Mouse (Mus musculus) MEL (cell line): ENCODE measurements at regions not wholly inside any gene's neighbourhood (a gene's known extent, or its start where the extent isn't known, plus 50 kb on each side); places are given as distances from the start of the nearest gene placed in this dataset.

Experiments
- CTCF ChIP-seq, 3 experiments: IDR thresholded peaks in 2 of 3; conservative IDR thresholded peaks in 1 of 3; 2 replicates each; pipeline ENCODE4 v1.5.1; 2011 to 2012; ENCODE audit warnings: low read length in 3 of 3, low read depth in 2 of 3, mild to moderate bottlenecking in 2 of 3, improper control_type of control experiment in 1 of 3, inconsistent platforms in 1 of 3, mixed read lengths in 1 of 3, moderate library complexity in 1 of 3; ENCODE audit not compliant: control insufficient read depth in 1 of 3, insufficient read depth in 1 of 3, poor library complexity in 1 of 3, severe bottlenecking in 1 of 3
- E2F4 ChIP-seq: IDR thresholded peaks from 2 replicates; pipeline ENCODE4 v1.6.1; 2011; ENCODE audit warnings: low read depth, low read length, improper control_type of control experiment, borderline replicate concordance
- MAFK ChIP-seq: IDR thresholded peaks from 2 replicates; pipeline ENCODE4 v1.6.1; 2011; ENCODE audit warnings: low read depth, mild to moderate bottlenecking, low read length, improper control_type of control experiment, borderline replicate concordance
- MYC ChIP-seq: IDR thresholded peaks from 2 replicates; pipeline ENCODE4 v1.6.1; 2011; ENCODE audit warnings: low read depth, mild to moderate bottlenecking, low read length, improper control_type of control experiment, moderate library complexity

DNA sequence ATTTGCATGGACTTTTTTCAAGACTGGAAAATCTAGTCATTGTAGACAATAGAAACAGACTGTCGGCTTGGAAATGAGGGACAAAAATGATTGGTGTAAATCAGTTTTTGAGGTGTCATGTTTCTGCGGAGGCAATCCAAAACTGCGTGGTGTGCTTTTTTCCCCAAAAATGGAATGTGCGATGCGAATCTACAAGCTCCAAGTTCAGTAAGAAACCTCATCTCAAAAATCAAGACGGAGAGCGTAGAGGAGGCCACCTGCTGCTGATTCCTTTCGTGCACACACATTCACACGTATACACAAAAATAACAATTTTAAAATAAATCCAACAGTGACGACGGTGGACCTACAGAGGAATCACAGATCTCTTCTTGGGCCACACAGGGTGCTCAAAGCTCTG is 170.5 kb upstream of the Adgrl2 start:
- TF ChIP-seq MAFK (no peak), MYC (no peak), CTCF (IDR thresholded peaks at IDR 0.05 in 2 of 3, conservative IDR thresholded peaks at IDR 0.05 in 1 of 3; ENCODE audit: control insufficient read depth in 1 of 3, insufficient read depth in 1 of 3, low read depth in 2 of 3, low read length in 3 of 3, poor library complexity in 1 of 3, severe bottlenecking in 1 of 3) (no peak), E2F4 (no peak)
